Mouse (Mus musculus): ENCODE measurements around the gene Grasp.
A peak's percentile ranks its signal among the peaks of the same experiment; 100 is the strongest.

The Grasp gene

GRCm38 (mm10) chr15:101224006-101224906 lies at the start of gene Grasp:
Gene Grasp (plus strand): TSS chr15:101224188.
- DNase-seq (ENCODE audit: extremely low read depth, low read depth, low spot score): no peak

DNA sequence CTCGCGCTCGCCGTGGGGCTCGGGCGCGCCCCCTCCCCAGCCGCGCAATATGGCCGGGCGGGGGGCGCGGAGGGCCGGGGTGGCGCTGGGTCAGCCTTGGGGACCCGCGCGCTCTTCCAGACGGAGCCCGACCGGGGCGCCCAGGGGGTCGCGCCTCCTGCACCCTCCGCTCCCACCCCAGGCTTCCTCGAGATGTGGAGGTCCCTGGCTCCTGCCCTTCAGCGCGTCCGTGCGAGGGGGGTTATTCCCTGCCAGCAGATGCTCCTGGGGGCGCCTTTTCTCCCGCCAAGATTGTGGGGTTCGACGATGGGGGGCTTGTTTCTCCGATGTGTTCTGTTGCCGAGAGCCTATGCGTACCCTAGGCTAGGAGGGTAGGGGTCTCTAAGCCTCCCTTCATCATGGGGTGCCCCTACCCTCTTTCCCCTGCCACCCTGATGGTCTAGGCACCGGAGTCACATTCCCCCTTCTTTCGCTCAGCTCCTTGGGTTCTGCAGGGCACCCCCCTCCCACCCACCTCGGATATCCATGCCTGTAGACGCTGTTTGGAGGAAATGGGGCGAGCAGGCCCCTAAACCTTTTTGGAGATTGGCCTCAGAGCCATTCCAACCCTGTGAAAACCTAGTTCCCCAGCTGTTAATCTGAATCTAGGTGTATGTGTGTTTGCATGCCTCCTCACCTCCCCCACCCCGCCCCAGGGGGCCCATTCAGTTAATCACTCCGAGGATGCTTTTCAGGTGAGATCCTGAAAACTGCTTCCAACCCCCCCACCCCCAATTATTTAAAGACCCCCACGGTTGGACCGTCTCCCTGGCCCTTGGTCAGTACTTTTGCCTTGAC lies 49.5 kb upstream of the Grasp start:
- no peak for DNase-seq (ENCODE audit: extremely low read depth, low read depth, low spot score)

DNA sequence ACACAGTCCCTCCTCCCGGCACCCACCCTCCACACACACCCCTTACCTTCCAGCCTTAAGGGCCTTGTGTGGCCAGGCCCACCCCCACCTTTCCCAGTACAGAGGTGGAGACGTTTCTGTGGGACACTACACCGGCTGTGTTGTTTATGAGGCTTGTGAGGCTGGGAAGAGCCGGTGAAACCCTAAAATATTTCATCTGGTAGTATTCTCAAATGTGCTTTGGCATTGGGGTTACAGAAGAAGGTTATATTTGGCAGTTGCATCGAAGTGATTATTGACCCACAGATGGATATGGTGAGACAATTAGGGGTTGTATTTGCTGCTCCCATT lies 48.9 kb upstream of the Grasp start:
- DNase-seq (ENCODE audit: extremely low read depth, low read depth, low spot score): no peak

- no peak for DNase-seq (ENCODE audit: extremely low read depth, low read depth, low spot score)
Observed at GRCm38 (mm10) chr15:101175613-101176283, 48.2 kb upstream of the Grasp start.

DNA sequence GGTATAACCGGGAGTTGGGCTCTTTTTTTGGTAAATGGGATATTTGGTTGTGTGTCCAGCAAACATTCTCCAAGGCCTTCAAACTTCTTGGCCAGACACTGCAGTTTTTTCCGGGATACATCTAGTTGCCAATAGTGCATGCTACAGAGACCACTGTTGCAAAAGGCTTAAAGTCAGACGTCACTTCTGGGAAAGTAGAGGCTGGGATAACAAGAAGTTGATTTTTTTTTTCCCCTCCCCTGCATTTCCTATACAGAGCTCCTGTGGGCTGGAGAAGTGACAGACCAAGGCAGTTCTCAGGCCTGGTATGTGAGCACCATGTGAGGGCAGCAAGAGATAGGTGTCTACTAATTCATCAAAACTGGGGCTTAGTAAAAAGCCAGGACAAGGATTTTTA lies 47.7 kb upstream of the Grasp start:
- no peak for DNase-seq (ENCODE audit: extremely low read depth, low read depth, low spot score)

DNA sequence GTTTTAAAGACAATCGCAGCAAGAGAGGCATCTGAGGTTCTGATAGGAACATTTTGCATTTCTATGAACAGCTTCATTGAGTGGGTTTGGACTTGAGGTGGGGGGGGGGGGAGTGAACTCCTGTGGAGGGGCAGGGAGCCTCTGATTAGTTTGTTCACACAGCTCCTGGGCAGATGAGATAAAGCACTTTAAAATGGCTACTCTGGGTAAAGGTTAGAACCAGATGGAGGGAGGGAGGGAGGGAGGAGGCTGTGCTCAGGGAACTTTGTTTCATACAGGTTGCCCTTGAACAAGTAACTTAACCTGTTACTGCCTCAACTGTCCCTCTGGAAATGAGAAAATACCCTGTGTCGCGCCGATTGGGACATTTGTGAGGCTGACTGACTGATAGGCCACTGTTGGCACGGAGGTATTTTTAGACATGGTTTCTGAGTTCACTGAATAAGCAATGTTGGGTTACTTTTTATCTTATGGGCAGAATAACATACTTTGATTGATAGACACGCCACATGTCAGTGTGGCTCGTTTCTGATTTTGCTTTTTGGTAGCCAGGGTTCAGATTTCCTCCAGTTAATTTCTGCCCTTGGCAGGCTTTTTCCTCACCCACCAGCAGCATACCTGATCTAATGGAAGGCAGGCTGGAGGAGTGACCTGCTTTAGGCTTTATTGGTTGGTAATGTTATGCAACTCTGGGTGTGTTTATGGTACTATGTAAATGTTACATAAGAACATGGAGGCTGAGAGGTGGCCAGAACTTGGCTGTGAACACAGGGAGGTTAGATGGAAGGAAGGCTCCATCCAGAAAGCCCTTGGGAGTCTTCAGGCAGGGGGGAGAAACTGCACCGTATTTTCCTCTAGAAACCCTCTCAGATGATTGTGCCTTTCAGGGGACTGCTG lies 46.9 kb upstream of the Grasp start:
- no peak for DNase-seq (ENCODE audit: extremely low read depth, low read depth, low spot score)

GRCm38 (mm10) chr15:101180363-101181105 lies 43.5 kb upstream of the Grasp start:
- no peak for DNase-seq (ENCODE audit: extremely low read depth, low read depth, low spot score)

DNA sequence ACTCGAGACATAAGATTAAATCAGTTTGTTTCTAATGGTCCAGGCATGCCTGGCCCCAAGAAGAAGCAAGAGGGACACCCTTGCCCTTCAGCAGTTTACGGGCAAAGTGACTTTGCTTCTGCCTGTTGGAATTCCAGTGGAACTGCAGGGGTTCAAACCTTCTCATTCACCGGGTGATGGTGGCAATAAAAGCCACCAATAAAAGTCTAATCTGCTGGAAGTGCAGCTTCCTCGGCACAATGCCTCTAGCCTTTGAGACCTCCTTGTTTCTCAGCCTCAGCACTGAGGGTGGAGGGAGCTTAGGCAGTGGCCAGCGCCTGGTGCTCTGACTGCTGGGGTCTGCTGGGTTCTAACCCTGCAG lies 42.9 kb upstream of the Grasp start:
- DNase-seq (ENCODE audit: extremely low read depth, low read depth, low spot score): no peak

GRCm38 (mm10) chr15:101181500-101181899 lies 42.5 kb upstream of the Grasp start:
- DNase-seq (ENCODE audit: extremely low read depth, low read depth, low spot score): no peak

DNA sequence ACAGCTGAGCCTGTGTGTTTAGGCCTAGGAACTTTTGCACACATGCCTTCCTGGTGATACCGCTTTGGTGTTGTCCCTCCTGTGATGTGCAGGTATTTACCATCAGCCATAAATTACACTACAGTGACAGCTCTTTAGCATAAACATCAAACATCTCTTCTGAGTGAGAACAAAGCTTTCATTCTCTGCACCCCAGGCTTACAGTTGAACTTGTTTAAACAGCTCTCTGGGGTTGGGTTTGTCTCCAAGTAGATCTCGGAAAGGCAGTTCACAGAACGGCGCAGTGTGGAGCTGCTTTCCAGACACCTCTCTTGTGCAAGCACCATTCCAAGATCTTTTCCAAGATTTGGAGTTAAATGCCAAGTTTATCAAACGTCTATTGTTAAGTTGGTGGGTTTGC lies 41.3 kb upstream of the Grasp start:
- peak; percentile 93 for DNase-seq (ENCODE audit: extremely low read depth, low read depth, low spot score)

DNA sequence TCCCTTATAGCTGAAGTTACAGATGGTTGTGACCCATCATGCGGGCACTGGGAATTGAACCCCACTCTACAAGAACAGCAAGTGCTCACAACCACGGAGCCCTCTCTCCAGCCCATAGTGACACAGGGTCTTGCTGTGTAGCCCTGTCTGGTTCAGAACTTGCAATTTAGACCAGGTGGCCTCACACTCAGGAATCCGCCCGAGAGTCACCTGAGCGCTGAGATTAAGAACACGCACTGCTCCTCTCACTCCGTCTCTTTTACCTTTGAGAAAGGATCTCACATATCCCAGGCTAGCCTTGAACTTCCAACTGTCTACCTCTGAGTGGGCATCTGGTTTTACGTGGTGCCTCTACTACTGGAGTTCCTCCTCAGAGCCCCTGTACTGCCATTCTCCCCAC lies 39.7 kb upstream of the Grasp start:
- DNase-seq (ENCODE audit: extremely low read depth, low read depth, low spot score): no peak

- DNase-seq (ENCODE audit: extremely low read depth, low read depth, low spot score): no peak
Observed at GRCm38 (mm10) chr15:101185549-101185948, 38.4 kb upstream of the Grasp start.

GRCm38 (mm10) chr15:101187907-101188306 lies 36.1 kb upstream of the Grasp start:
- no peak for DNase-seq (ENCODE audit: extremely low read depth, low read depth, low spot score)

GRCm38 (mm10) chr15:101189981-101190761 lies 33.8 kb upstream of the Grasp start:
- no peak for DNase-seq (ENCODE audit: extremely low read depth, low read depth, low spot score)

DNA sequence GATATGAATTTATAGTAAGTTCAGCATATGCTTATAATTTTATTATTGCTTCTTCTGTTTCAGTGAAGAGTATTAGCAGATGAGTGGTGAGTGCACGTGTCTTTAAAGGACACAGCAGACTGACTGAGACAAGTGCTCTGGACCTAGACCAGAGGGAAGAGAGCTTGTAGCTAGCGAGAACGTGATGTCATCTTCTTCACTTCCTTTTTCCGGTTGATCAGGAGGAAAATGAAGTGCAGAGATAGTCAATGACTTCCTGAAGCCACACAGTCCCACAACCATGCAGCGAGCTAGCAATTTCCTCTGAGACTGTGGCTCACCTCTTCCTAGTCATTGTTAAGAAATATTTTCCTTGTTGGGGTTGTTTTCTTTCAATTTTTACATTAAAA lies 33.2 kb upstream of the Grasp start:
- no peak for DNase-seq (ENCODE audit: extremely low read depth, low read depth, low spot score)

DNA sequence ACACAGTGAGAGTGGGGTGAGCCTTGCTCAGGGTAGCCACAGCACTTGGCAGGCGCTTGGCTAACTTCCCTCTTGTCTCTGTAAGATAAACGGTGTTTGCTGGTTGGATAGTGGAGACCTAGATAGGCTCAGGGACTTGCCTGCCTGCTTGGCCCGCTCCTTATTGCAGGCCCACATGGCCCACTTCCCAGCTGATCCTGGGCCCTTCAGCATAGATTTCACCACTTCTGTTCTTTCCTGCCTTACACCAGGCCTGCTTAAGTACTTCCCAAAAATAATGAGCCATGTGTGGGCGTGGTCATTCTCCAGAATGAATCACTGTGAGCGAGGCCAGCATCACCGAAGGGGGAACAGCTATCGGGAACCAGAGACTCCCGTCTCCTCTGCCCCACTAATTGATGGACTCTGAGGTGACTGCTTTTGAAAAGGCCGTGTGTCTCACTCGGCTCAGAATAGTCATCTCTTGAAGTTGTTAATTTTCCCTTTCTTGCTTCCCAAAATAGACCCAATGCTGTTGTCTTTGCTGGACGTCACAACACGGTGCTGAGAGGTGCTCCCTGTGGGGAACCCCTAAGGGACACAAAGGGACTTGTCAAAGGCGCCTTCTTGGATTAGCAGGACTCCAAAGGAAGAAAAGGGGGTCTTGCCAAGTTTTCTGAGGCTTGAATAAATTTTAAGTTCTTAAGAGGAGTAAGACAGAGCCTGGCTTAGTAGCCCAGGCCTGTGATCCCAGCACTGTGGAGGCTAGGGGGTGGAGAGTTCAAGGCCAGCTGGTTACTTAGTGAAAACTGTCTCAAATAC lies 32.3 kb upstream of the Grasp start:
- DNase-seq (ENCODE audit: extremely low read depth, low read depth, low spot score): peak; percentile 94

- DNase-seq (ENCODE audit: extremely low read depth, low read depth, low spot score): no peak
Observed at GRCm38 (mm10) chr15:101192260-101192640, 31.7 kb upstream of the Grasp start.

DNA sequence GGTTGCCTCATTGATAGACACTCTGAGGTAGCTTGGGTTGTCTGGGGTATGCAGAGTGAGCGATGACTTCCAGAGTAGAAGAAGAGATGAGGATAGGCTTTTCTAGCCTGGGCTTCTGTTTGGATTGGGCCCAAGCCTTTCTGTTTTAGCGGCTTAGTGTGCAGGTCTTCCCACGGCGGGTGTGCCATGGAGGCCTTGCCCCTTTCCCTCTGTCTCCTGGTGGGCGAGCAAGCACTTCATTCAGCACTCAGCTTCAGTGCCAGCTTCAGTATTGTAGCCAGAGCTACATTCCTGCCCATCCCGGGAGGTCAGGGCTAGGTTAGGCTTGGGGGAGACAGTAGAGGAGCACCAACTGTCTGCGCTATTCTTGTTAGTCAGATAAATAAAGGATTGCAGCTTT lies 31.3 kb upstream of the Grasp start:
- no peak for DNase-seq (ENCODE audit: extremely low read depth, low read depth, low spot score)

Measured in fat pad, adult 2 months (tissue).